Comparison of ENCODE assay signal across 9 mouse cellular contexts in genomic region chr7:37563171-37563574, GRCm38 (mm10).
DNase-seq lines count a peak whose midpoint lies in the region; ATAC-seq lines count a peak whose summit lies in the region.
"Had no signal": no experiment of that assay in that cellular context is flagged by ENCODE, and none has a peak within 500 bp of the region (broad histone marks: within the 10 kb centered on the region; RNA-seq: fewer than 3 reads in every experiment).

No protein-coding gene starts in this region.

- H3K9ac ChIP-seq in intestine, embryonic 14.5 days (ENCODE audit: low read length): no peak overlapping the region
- no peak overlapping the region for H3K9ac ChIP-seq in liver, embryonic 11.5 days (ENCODE audit: low read depth, low read length)

- H3K36me3 ChIP-seq in intestine, embryonic 14.5 days (ENCODE audit: control insufficient read depth, insufficient read depth, low read length): no peaks in the 10 kb centered on the region
- H3K36me3 ChIP-seq in liver, embryonic 11.5 days (ENCODE audit: control insufficient read depth, insufficient read depth, low read length): no peaks in the 10 kb centered on the region

- peak overlapping the region; percentile 15; the same call in 1 of the 2 replicates for H3K4me3 ChIP-seq in intestine, embryonic 14.5 days (ENCODE audit: low read depth, low read length)
- no peak overlapping the region for H3K4me3 ChIP-seq in liver, embryonic 11.5 days (ENCODE audit: low read depth, low read length)

- H3K4me1 ChIP-seq in intestine, embryonic 14.5 days (replicated peaks; ENCODE audit: control insufficient read depth, insufficient read depth, low read length): peaks cover 22% of the 10 kb centered on the region
- no peaks in the 10 kb centered on the region; the same call in 1 of the 2 replicates for H3K4me1 ChIP-seq in liver, embryonic 11.5 days (replicated peaks; ENCODE audit: control insufficient read depth, insufficient read depth, low read length)

- H3K27ac ChIP-seq in intestine, embryonic 14.5 days (ENCODE audit: low read depth): peak overlapping the region; percentile 80
- no peak overlapping the region for H3K27ac ChIP-seq in liver, embryonic 11.5 days (ENCODE audit: low read depth, low read length)

- 9% methylated on average over 8 of the region's 8 CpGs for WGBS in intestine, embryonic 14.5 days
- WGBS in liver, embryonic 11.5 days: 13% methylated on average over 8 of the region's 8 CpGs

- H3K9me3 ChIP-seq in intestine, embryonic 14.5 days (ENCODE audit: control insufficient read depth, low read length): no peaks in the 10 kb centered on the region
- no peaks in the 10 kb centered on the region for H3K9me3 ChIP-seq in liver, embryonic 11.5 days (ENCODE audit: control insufficient read depth, low read length)

- peak; percentile 50 for DNase-seq in cerebellum, adult 9-11 months
- peak; percentile 58 for DNase-seq in intestine, embryonic 14.5 days (ENCODE audit: low spot score)
- no peak for DNase-seq in liver, embryonic 11.5 days (ENCODE audit: low spot score)
- peak; percentile 66 for DNase-seq in neural tube, embryonic 10.5 days (ENCODE audit: extremely low spot score, low spot score)
- no peak for DNase-seq in right cerebral cortex, adult 2 months (ENCODE audit: low spot score in 2 of 2)

- no peak for ATAC-seq in cerebellum, adult (ENCODE audit: insufficient number of reproducible peaks, low FRiP score, low TSS enrichment)
- ATAC-seq in common myeloid progenitor, adult 5-6 weeks (replicated peaks; ENCODE audit: low read depth, poor library complexity, severe bottlenecking): peak; percentile 84
- peak; percentile 57 for ATAC-seq in granulocyte monocyte progenitor cell, adult 5-6 weeks (replicated peaks; ENCODE audit: poor library complexity, severe bottlenecking)
- ATAC-seq in intestine, embryonic 14.5 days (replicated peaks; ENCODE audit: low FRiP score, low TSS enrichment, low read depth): 0 out of 2 replicates have a peak, but pooled peaks have one; percentile 21
- ATAC-seq in liver, embryonic 11.5 days (replicated peaks; ENCODE audit: low FRiP score): no peak

- peak overlapping the region; percentile 48 for H3K4me2 ChIP-seq in intestine, embryonic 14.5 days (ENCODE audit: low read length)
- peak overlapping the region; percentile 38 for H3K4me2 ChIP-seq in liver, embryonic 11.5 days

- H3K27me3 ChIP-seq in intestine, embryonic 14.5 days (replicated peaks; ENCODE audit: control insufficient read depth, insufficient read depth, low read length): no peaks in the 10 kb centered on the region
- H3K27me3 ChIP-seq in liver, embryonic 11.5 days (replicated peaks; ENCODE audit: control insufficient read depth, insufficient read depth, low read length): no peaks in the 10 kb centered on the region
- H3K27me3 ChIP-seq: CH12.LX had no signal

Comparison
In these comparisons a context has a peak if more than half of its experiments do, and no peak if none do; other contexts are left out.
1. DNase-seq: peak in cerebellum, adult 9-11 months (single experiment), intestine, embryonic 14.5 days (single experiment) and neural tube, embryonic 10.5 days (single experiment); none in liver, embryonic 11.5 days (single experiment) and right cerebral cortex, adult 2 months (0 of 2).
2. ATAC-seq: peak in common myeloid progenitor, adult 5-6 weeks (single experiment), granulocyte monocyte progenitor cell, adult 5-6 weeks (single experiment) and intestine, embryonic 14.5 days (single experiment); none in cerebellum, adult (single experiment) and liver, embryonic 11.5 days (single experiment).